Mouse (Mus musculus): ENCODE data around the gene B630019K06Rik.
"Not testable (repeated sequence)": the region's sequence is repeated elsewhere in the genome, so short reads cannot be mapped to it uniquely, and the experiment has no call there.

Gene B630019K06Rik

DNA sequence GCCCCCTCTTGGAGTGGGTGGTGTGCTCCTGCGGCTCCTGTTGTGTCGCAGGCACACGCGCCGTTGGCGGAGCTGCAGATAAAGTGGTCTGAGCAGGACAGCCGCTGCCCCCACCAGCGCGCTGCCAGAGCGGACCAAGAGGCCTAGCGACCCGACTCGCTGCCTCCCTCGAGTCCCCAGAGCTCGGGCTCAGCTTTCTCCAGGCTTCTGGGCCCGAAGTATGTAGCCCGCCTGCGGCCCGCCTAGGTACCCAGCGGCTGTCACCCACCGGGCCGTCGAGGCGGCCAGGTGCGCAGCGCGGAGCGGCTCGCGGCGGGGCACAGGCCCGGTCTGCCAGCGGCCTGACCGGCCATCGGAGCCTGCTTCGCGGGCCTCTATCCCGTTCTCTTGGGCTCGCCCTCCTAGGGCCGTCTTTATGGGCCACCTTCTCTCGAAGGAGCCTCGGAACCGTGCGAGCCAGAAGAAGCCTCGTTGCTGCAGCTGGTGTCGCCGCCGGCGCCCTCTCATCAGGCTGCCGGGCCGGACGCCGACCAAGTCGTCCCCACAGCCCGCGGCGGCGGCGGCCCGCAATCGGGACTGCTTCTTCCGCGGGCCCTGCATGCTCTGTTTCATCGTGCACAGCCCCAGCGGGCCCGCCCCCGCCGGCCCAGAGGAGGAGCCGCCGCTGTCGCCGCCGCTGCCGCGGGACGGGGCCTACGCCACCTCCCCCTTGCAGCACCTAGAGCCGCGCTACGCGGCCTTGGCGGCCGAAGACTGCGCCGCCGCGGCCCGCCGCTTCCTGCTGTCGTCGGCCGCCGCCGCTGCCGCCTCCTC is at the start of gene B630019K06Rik:
B630019K06Rik (plus strand) TSS at position 40 of the 813 bp plus-strand sequence.
- no peak for DNase-seq (ENCODE audit: low read depth, low spot score)

- DNase-seq (ENCODE audit: low read depth, low spot score), result no peak
Observed at GRCm38 (mm10) chrX:8843694-8844093, 48.5 kb upstream of the B630019K06Rik start, which contains the start of gene Gm6592. TSS of gene Gm6592 (plus strand) at chrX:8843994.

DNA sequence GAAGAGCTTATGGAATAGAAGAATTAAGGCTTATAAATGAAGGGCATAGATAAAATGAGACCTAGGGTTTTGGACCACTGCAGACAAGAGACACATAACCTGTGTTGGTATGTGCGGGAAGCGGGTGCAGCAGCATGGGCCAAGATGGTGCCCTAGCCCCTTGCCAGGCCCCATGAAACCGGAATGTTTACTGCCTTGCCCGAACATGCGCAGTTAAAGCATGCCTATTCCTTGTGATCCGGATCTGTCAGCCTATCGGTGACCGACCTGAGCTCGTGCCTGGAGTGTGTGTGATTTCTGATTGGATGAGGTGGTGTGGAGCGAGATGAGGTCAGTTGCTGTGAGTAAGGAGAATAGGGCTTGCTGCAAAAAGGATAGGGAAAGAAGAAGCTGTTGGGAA is 39.7 kb upstream of the B630019K06Rik start:
- no peak for DNase-seq (ENCODE audit: low read depth, low spot score)

DNA sequence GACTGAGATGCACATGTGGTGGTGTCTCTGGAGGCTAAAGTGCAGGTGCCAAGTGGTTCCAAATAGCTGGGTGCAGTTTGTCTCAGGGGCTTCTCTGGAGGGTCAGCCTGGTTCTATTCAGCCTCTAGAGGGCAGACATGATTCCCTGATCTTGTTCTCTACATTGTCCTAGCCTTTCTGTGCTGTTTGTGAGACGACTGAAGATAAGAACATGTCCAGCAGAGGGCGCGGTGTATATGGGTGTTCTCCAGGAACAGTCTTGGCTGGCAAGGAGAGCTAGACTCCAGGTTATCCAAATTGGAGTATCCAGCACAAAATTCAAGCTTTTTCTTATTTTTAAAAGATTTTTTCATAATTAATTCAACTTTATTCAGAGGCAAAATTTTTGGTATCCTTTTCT is 27.9 kb upstream of the B630019K06Rik start:
- DNase-seq (ENCODE audit: low read depth, low spot score), result peak; percentile 16

- DNase-seq (ENCODE audit: low read depth, low spot score), result not testable (repeated sequence)
Observed at GRCm38 (mm10) chrX:8873953-8874352, 18.2 kb upstream of the B630019K06Rik start, which contains the start of gene Gm5751. TSS of gene Gm5751 (plus strand) at chrX:8874253.

DNA sequence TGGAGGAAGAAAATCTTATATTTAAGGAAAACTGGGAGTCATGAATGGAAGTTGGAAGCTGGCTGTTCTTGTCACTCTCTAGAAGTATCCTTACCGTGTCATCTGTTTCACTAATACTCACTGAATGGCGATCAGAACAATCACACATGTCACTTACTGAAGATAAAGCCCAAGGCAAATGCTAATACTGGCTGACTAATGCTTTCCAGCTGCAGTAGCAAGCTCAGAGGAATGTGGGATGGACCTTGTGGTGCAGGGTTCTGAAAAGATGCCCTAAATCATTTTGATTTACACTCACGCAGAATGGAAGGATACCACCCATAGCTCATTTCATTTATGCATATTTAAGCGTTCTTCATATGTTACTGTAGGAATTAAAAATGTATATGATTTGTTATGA is 7.8 kb upstream of the B630019K06Rik start:
- DNase-seq (ENCODE audit: low read depth, low spot score), result no peak

GRCm38 (mm10) chrX:8891975-8892342 is 223 bp upstream of the B630019K06Rik start:
- DNase-seq (ENCODE audit: low read depth, low spot score), result no peak

DNA sequence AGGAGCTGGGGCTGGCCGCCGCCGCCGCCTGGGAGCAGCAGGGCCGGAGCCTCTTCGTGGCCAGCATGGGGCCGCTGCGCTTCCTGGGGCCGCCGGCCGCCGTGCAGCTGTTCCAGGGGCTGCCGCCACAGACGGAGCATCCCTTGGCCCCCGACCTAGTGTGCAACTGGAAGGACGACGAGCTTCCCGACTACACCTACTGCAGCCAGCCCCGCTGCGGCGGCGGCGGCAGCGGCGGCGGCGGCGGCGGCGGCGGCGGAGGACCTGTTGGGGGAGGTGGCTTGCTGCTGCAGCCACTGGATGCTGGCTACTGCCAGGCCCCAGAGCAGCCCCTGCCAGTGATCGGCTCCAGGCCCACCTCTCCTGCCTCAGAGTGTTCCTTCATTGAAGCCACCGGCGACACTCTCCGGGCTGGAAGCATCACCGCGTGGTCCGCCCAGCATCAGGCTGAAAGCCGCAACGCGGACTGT is 1.0 kb downstream of the B630019K06Rik start:
- no peak for DNase-seq (ENCODE audit: low read depth, low spot score)

- no peak for DNase-seq (ENCODE audit: low read depth, low spot score)
Observed at GRCm38 (mm10) chrX:8900823-8901222, 8.6 kb downstream of the B630019K06Rik start.

DNA sequence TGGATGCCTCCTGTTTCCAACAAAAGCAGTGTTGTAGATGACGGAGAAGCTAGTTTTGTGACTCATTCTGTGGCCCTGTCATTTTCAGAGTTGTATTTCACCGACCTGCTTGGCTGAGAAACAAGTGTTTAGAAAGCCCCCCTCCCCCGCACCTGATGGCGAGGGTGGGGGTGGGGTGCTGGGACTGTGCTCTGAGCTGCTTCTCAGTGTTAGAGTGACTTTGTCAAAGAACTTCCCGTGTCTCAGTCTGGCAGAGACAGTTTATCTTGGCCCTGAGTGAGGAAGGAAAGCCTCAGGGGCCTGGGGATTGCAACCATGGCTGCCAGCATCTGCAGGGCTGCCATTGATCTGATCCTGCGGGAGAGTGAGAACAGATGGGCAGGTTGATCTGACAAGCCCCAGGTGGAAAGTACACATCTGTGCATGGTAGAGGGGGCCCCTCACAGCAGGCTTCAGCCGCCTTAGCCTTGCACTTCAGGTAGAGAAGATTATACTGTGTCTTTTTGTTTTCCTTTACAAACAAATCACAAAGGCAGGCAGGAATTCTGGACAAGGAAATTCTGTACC is 9.8 kb downstream of the B630019K06Rik start:
- DNase-seq (ENCODE audit: low read depth, low spot score), result no peak

DNA sequence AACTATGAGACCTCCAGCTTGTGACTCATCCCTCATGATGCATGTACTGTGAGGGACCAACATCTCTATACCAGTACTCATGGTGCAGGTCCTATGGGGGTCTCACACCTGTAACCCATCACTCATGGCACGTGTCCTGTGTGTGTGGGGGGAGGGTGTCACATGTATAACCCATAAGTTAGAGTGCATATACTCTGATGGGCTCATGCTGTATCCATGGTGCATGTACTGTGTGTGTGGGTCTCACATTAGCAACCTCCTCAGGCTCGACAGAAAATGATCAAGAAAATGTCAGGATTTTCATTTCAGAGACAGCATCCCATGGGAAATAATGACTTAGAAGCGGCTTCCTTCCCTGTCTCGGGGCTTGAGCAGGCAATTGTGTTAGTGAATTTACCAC is 28.9 kb downstream of the B630019K06Rik start:
- no peak for DNase-seq (ENCODE audit: low read depth, low spot score)

DNA sequence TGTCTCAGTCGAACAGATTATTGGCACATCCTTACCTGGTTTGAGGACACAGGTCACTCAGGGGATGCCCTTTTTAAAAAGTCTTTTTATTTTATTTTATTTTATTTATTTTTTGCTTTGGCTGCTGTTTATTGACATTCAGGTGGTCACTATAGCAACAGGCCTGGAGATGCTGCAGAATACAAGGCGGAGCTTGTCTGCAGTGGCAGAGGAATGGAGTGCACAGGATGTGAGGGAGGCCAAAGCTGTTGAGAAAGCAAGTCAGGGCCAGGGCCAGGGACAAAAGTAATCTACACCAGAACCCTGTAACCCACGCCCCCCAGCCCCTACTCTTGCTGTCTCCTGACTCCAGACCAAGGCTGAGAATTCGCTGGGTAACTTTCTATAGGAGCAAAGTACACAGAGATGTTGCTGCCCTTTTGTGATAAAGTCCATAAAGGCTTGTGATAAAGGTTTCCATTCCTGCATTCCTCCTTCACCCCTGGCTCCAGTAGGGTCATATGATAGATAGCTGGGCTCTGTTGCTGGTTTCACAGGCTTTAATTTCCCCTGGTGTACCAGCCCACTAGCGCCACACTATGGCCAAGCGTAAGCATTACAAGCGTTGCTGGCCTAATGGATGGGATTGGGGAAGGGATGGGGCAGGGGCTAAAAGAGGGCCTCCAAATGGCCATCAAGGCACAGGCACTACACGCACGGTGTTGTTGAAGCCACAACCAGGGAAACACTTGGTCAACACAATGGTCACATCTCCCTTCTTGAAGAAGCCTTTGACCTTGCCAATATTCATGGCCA is 29.8 kb downstream of the B630019K06Rik start:
- no peak for DNase-seq (ENCODE audit: low read depth, low spot score)

DNA sequence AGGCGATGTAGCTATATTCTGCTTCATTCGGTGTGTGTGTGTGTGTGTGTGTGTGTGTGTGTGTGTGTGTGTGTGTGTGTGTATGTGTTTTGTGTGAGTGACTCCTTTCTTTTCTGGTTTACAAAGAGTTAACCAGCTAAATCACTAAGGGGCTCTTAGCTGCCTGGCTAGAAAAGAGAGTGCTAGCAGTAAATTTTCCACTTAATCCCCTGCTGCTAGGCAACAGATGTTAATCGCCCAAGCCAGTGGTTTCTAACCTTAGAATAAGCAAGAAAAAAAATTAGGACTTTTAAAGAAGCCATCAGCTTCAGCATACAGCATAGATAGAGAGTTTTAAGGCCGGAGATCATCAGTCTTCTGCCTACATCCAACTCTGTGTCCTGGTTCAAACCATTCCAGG is 35.1 kb downstream of the B630019K06Rik start:
- no peak for DNase-seq (ENCODE audit: low read depth, low spot score)

DNA sequence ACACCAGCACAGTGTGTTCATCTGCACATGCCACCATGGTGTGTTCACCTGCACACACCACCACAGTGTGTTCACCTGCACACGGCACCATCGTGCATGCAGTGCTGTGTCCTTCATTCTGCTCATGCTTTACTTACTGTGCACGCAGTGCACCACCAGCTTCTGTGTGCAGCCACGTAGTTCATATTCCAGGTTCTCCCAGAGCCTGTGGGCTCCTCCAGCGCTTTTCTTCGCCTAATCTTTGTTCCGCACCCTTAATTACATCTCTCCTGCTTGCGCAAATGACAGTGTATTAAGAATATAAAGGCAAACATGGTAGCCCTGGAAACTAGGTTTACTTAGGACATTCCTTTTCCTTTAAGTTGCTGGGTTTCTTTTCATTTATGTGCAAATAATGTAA is 51.9 kb downstream of the B630019K06Rik start:
- no peak for DNase-seq (ENCODE audit: low read depth, low spot score)

Data from brain, embryonic 18.5 days (tissue).